Mouse (Mus musculus) hindbrain, embryonic 10.5 days (tissue): ENCODE results near the gene Nkain2. TPM values are rescaled to one million over a fixed set of nuclear protein-coding genes. Genes with fewer than 3 reads are reported as not detected.

Source experiments
- DNase-seq: peaks from one replicate; pipeline ENCODE4 v3.0.0-alpha.2; 2017; ENCODE audit warnings: low spot score
- H3K27ac ChIP-seq: fragments of 300-500 bp; sonication (generic); 2 replicates; pipeline ENCODE4 v1.5.1; 2016; ENCODE audit warnings: mild to moderate bottlenecking, moderate library complexity
- H3K27me3 ChIP-seq: fragments of 300-500 bp; sonication (generic); 2 replicates; pipeline ENCODE4 v1.6.1; 2016; ENCODE audit warnings: mild to moderate bottlenecking; ENCODE audit not compliant: poor library complexity, insufficient read depth, severe bottlenecking
- H3K36me3 ChIP-seq: fragments of 300-500 bp; sonication (generic); 2 replicates; pipeline ENCODE4 v1.6.1; 2016; ENCODE audit warnings: mild to moderate bottlenecking, moderate library complexity
- H3K4me1 ChIP-seq: fragments of 300-500 bp; sonication (generic); replicated peaks from 2 replicates; pipeline ENCODE4 v1.6.1; 2016; ENCODE audit warnings: mild to moderate bottlenecking
- H3K4me3 ChIP-seq: fragments of 300-500 bp; sonication (generic); 2 replicates; pipeline ENCODE4 v1.5.1; 2016; ENCODE audit warnings: mild to moderate bottlenecking, moderate library complexity
- H3K9me3 ChIP-seq: fragments of 300-500 bp; sonication (generic); 2 replicates; pipeline ENCODE4 v1.6.1; 2016; ENCODE audit warnings: mild to moderate bottlenecking, moderate library complexity
- WGBS: fragments of 180-500 bp; shearing (Covaris S2); methylation state at CpG from one replicate; pipeline ENCODE4 v1.1.7; 2016; 5-methylcytosine and 5-hydroxymethylcytosine counted together
- polyA plus RNA-seq: library from polyadenylated mRNA; unstranded; fragments of >200 nt; fragmentation: Nextera tagmentation; extraction: Ambion mirVana; gene quantifications from 2 replicates; pipeline ENCODE4 v1.2.1, GENCODE M21; 2016

Gene Nkain2
- polyA plus RNA-seq, 1 experiment from 2014 or later: 0.65 TPM

DNA sequence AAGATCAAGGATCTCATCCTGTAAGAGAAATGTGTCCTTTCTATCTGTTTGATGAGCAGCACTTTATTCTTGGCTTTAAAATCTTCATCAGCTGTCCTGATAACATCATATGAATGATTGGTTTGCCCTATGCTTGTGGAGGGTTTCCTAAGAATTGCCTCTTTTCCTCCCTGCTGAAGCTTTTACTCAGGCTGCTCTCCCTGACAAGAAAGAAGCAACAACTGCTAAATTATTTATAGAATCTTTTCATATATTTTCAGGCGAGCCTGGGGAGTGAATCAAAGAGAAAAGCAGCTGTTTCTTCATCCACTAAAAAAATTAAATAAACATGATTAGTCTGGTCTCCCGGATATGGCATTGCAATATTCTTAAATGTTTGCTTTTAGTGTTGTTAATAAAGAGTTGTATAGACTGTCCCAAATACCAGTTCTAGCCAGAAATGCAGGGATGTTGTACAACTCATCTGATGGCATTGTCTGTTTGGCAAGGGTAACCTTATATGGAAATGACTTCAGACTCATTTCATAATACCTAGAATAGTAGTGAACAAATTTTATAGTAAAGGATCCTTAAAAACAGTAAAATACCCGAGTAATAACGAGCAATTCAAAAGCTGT lies 646.9 kb downstream of the Nkain2 start:
- Histone ChIP-seq H3K27ac (no peak overlapping the region), H3K36me3 (no peaks in the 10 kb centered on the region), H3K9me3 (no peaks in the 10 kb centered on the region), H3K27me3 (no peaks in the 10 kb centered on the region), H3K4me3 (no peak overlapping the region), H3K4me1 (no peaks in the 10 kb centered on the region)
- 76% methylated on average over 4 of the region's 4 CpGs for WGBS
- DNase-seq: no peak

DNA sequence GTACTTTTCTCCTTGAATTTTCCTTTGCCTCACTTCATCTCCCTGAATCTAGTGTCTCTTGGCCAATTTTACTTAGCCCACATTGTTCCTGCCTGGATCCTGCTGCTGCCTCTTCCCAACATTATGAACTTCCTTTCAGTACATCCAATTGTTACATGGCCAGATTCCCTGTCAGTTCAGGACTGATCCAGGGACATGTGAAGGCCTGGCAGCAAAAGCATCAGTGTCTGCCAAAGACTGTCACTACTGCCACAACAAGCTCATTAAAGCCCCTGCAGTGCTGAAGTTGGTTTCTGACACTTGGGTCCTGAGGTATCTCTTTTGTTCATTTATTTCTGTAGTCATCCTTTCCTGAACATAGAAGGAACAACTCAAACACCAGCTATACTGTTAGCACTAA lies 649.1 kb downstream of the Nkain2 start:
- no peak for DNase-seq
- Histone ChIP-seq H3K36me3 (no peaks in the 10 kb centered on the region), H3K4me3 (no peak overlapping the region), H3K4me1 (no peaks in the 10 kb centered on the region), H3K27ac (no peak overlapping the region), H3K9me3 (no peaks in the 10 kb centered on the region), H3K27me3 (no peaks in the 10 kb centered on the region)

DNA sequence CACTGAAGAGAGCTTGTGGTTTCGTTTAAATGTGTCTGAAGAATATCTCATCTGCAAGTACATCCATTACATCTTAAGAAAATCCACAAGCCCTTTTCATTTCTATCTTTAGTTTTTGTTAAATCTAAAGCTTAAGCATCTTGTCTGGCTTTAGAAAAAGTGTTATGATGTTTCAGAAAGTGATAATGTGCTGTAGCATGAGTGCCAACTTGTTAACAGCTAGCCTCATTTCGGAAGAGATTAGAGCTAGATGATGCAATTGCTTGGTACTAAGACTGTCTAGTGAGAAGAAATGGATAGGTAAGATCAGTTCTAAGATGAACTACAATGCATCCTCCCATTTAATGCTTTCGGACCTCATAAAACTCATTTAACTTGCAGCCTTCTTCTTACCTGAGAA lies 707.3 kb downstream of the Nkain2 start:
- Histone ChIP-seq H3K27ac (no peak overlapping the region), H3K27me3 (no peaks in the 10 kb centered on the region), H3K9me3 (no peaks in the 10 kb centered on the region), H3K4me1 (no peaks in the 10 kb centered on the region), H3K4me3 (no peak overlapping the region), H3K36me3 (no peaks in the 10 kb centered on the region)
- WGBS: 86% methylated on average over 3 of the region's 3 CpGs
- no peak for DNase-seq

GRCm38 (mm10) chr10:32091354-32091753 lies 798.9 kb downstream of the Nkain2 start:
- H3K27me3 ChIP-seq: no peaks in the 10 kb centered on the region
- H3K9me3 ChIP-seq: no peaks in the 10 kb centered on the region
- no peaks in the 10 kb centered on the region for H3K4me1 ChIP-seq
- no peaks in the 10 kb centered on the region for H3K36me3 ChIP-seq
- WGBS: 40% methylated on average over 1 of the region's 1 CpGs
- H3K27ac ChIP-seq: no peak overlapping the region
- DNase-seq: no peak
- H3K4me3 ChIP-seq: no peak overlapping the region

DNA sequence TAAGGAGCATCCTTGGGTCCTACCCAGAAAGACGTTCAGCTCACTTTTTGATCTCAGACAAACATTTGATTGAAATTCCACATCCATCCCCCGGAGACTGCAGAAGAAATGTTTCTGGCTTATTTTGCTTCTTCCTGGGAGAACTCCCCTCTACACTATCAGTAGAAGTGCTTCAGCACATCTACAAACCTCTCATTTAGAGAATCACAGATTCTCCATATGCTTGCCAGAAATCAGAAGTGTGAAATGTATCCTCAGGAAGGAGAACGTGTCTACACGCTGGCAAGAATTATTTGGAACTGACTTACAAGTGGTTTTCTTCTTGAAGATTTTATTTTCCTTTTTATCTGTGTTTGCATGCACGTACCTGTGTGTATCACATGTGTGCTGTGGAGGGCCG lies 829.9 kb downstream of the Nkain2 start:
- 83% methylated on average over 6 of the region's 6 CpGs for WGBS
- Histone ChIP-seq H3K4me1 (no peaks in the 10 kb centered on the region), H3K4me3 (no peak overlapping the region), H3K9me3 (no peaks in the 10 kb centered on the region), H3K27me3 (no peaks in the 10 kb centered on the region), H3K27ac (no peak overlapping the region), H3K36me3 (no peaks in the 10 kb centered on the region)
- no peak for DNase-seq

GRCm38 (mm10) chr10:32058251-32058650 lies 832.0 kb downstream of the Nkain2 start:
- Histone ChIP-seq H3K27ac (no peak overlapping the region), H3K4me1 (no peaks in the 10 kb centered on the region), H3K36me3 (no peaks in the 10 kb centered on the region), H3K9me3 (no peaks in the 10 kb centered on the region), H3K4me3 (no peak overlapping the region), H3K27me3 (no peaks in the 10 kb centered on the region)
- 84% methylated on average over 2 of the region's 2 CpGs for WGBS
- DNase-seq: no peak

DNA sequence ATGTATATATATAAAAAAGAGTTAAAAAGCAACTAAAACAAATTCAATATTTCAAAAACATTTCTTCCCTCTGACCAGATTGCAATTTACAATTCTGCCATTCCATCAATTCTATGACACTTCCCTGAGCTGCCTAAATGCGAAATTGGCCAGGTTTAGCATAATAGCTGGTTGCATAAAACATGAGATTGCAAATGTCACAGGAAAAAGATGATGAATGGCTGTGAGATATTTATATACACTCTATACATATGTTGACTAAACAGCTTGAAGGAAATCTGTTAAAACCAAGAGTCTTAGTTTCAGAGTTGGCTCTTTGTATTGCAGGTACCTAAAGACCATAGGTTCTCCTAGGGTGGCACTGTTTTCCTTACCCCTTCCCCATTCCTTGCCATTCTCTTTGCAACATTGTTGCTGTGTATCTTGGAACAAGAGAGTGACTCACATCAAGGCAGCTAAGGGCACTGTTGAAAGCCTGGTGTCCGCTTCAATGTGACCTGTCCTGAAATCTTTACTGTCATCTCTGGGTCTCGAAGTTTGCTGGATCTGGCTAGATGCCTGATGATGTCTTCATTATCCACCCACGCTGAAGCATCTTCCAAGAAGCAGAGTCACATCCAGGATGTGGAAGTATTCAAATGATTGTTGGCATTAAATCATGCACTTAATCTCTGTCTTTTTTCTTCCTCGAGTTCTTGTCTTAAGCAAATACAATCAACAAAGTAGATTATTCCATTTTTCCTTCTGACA lies 837.5 kb downstream of the Nkain2 start:
- no peaks in the 10 kb centered on the region for H3K9me3 ChIP-seq
- DNase-seq: no peak
- H3K27ac ChIP-seq: no peak overlapping the region
- H3K27me3 ChIP-seq: no peaks in the 10 kb centered on the region
- no peak overlapping the region for H3K4me3 ChIP-seq
- H3K36me3 ChIP-seq: no peaks in the 10 kb centered on the region
- 86% methylated on average over 5 of the region's 5 CpGs for WGBS
- no peaks in the 10 kb centered on the region for H3K4me1 ChIP-seq

DNA sequence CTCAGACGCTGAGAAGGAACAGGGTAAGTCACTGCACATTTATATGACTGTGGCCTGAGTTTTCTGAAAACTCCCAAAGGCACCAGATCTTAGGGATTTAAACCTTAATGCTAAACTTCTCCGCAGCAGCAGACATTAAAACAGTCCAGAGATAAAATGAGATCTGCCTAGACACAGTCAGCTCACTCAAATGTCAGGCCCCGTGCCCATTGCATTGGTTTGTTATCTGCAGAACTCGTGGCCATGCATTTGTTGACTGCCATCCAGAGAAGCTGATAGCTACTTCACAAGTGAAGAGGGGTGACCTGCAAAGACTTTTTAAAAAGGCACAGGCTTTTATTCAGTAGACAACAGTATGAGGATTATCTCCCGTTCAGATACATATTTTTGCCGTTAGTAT lies 838.2 kb downstream of the Nkain2 start:
- H3K36me3 ChIP-seq: no peaks in the 10 kb centered on the region
- no peak overlapping the region for H3K4me3 ChIP-seq
- no peaks in the 10 kb centered on the region for H3K9me3 ChIP-seq
- DNase-seq: no peak
- H3K27ac ChIP-seq: no peak overlapping the region
- no peaks in the 10 kb centered on the region for H3K27me3 ChIP-seq
- WGBS: 90% methylated on average over 6 of the region's 6 CpGs
- no peaks in the 10 kb centered on the region for H3K4me1 ChIP-seq

- no peaks in the 10 kb centered on the region for H3K36me3 ChIP-seq
- H3K9me3 ChIP-seq: no peaks in the 10 kb centered on the region
- no peak for DNase-seq
- no peak overlapping the region for H3K27ac ChIP-seq
- H3K4me1 ChIP-seq: no peaks in the 10 kb centered on the region
- 74% methylated on average over 1 of the region's 1 CpGs for WGBS
- no peaks in the 10 kb centered on the region for H3K27me3 ChIP-seq
- H3K4me3 ChIP-seq: no peak overlapping the region
Observed at GRCm38 (mm10) chr10:32029996-32030395, 860.3 kb downstream of the Nkain2 start.

- WGBS: 86% methylated on average over 1 of the region's 1 CpGs
- no peaks in the 10 kb centered on the region for H3K4me1 ChIP-seq
- no peak overlapping the region for H3K27ac ChIP-seq
- no peaks in the 10 kb centered on the region for H3K36me3 ChIP-seq
- no peaks in the 10 kb centered on the region for H3K9me3 ChIP-seq
- H3K4me3 ChIP-seq: no peak overlapping the region
- no peaks in the 10 kb centered on the region for H3K27me3 ChIP-seq
- no peak for DNase-seq
Observed at GRCm38 (mm10) chr10:32018385-32018784, 871.9 kb downstream of the Nkain2 start.

DNA sequence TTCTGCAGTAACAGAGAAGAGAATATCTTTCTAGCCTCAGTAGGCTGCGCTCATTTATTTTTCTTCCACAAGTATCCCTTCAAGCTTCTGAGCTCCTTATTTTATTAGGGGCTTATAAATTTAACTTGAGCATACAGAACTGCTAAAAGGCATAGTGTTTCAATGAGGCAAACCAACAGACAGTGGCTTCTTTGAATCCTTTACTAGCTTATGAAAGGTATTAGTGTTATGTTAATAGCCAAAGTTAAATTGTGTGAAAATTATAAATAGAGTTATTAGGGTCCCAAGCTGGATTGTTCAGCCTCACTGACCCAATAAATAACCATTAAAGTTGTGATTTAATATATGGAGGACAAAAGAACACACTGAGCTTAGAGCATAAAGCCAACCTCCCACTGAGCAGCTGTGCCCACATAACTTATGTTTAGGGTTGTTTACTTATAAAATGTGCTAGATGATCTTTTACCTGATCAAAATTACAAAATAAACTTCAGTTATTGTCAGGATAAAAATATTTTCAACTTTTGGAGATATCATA lies 889.0 kb downstream of the Nkain2 start:
- Histone ChIP-seq H3K9me3 (no peaks in the 10 kb centered on the region), H3K4me3 (no peak overlapping the region), H3K4me1 (no peaks in the 10 kb centered on the region), H3K27me3 (no peaks in the 10 kb centered on the region), H3K36me3 (no peaks in the 10 kb centered on the region), H3K27ac (no peak overlapping the region)
- 90% methylated on average over 1 of the region's 1 CpGs for WGBS
- no peak for DNase-seq

GRCm38 (mm10) chr10:31993205-31993604 lies 897.1 kb downstream of the Nkain2 start:
- WGBS: 86% methylated on average over 1 of the region's 1 CpGs
- no peak for DNase-seq
- Histone ChIP-seq H3K36me3 (no peaks in the 10 kb centered on the region), H3K9me3 (no peaks in the 10 kb centered on the region), H3K27ac (no peak overlapping the region), H3K4me3 (no peak overlapping the region), H3K27me3 (no peaks in the 10 kb centered on the region), H3K4me1 (no peaks in the 10 kb centered on the region)

DNA sequence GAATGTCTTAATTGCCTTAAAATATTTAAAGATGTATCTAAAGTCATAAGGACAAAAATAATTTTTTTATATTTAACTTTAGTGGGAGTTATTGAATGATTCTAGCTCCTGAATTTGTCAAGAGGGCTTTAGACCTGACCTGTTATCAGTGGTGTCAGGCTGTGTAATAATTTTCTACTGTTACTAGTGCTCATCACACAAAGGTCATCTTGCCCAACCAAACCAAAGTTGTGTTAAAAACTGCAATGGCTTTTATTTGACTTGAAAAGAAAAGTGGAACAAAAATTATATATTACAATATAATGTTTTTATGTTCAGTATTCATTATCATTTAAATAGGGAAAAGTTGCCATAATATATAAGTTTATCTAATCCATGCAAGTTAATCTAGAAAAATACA lies 911.9 kb downstream of the Nkain2 start:
- Histone ChIP-seq H3K4me3 (no peak overlapping the region), H3K36me3 (no peaks in the 10 kb centered on the region), H3K27ac (no peak overlapping the region), H3K27me3 (no peaks in the 10 kb centered on the region), H3K4me1 (no peaks in the 10 kb centered on the region), H3K9me3 (no peaks in the 10 kb centered on the region)
- no peak for DNase-seq
